Mouse (Mus musculus) splenic B cell, adult 2 months (primary cell): ENCODE data around the gene Ypel2.
A peak's percentile ranks its signal among the peaks of the same experiment; 100 is the strongest.

Source experiments
- DNase-seq: peaks from one replicate; pipeline ENCODE4 v3.0.0-alpha.2; 2011; ENCODE audit warnings: low read depth, low spot score
- H3K27me3 ChIP-seq: 2 replicates; pipeline ENCODE4 v1.6.1; 2012; ENCODE audit warnings: mild to moderate bottlenecking, low read length, moderate library complexity, mixed read lengths; ENCODE audit not compliant: control insufficient read depth, poor library complexity, insufficient read depth, severe bottlenecking
- H3K36me3 ChIP-seq: 2 replicates; pipeline ENCODE4 v1.6.1; 2012; ENCODE audit warnings: mild to moderate bottlenecking, low read length, moderate library complexity, mixed read lengths; ENCODE audit not compliant: control insufficient read depth, poor library complexity, insufficient read depth, severe bottlenecking

Gene Ypel2

DNA sequence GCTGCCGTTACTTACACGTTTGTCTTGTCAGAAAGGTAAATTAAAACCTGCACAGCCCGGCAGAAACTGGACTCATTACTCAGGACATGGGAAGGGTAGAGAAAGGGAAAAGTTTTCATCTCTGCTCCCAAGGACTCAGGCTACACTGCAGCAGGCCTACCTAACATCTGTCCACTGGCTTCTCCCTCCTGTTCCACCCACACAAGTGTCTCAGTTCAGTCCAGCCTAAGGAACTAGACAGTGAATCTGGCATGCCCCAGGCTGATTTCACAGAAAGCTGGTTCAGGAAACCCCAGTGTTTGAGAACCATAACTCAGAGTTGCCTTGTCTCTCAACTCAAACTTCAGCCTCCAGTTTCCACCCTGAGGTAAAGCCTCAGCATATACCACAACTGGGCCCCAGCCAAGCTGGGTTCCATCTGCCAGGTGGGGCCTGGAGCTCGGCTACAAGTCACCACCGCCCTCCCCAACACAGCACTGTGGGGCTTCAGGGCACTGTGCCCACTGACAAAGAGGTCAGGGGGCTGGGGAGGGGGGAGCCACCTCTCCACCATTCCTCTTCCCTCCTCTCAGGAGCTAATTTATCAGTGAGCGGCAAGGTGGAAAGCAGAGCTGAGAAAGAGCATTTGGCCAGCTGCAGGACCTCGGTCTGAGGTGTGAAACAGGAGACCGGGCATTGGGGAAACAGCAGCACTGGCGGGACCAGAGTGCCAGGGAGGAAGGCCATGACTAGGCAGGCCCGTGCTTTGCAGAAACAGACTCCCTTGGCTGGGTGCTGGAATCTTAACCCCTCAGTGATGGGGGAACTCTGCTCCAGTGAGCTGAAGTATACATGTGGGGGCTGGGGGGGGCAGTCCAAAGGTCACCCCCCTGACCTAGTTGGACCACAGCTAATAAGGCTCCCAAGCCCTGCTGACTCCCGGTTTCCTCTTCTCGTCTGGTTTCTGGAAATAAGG is 34.5 kb downstream of the Ypel2 start:
- DNase-seq, result peak; percentile 10

DNA sequence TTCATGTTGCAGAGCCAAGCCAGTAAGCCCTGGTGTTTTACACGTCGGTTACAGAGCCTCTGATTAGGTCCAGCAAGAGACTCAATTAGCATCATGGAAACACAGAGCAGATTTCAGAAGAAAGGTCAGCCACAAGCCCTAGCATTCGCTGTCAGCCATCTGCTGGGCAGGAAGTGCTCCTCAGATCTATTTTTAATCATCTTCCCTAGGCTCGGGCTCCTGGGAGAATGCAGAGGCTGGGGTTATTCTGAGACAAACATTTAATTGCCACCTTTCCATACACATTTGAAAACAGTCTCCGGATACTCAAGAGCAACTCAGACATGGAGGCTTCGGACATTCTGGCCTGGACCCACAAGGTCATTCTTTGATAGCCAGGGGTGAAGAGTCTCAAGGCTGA is 35.3 kb downstream of the Ypel2 start:
- no peaks in the 10 kb centered on the region for H3K27me3 ChIP-seq
- DNase-seq, result no peak

More for the DNA sequence above, 34.5 kb downstream of the Ypel2 start:
- Histone ChIP-seq H3K36me3 (no peaks in the 10 kb centered on the region), H3K27me3 (no peaks in the 10 kb centered on the region)

DNA sequence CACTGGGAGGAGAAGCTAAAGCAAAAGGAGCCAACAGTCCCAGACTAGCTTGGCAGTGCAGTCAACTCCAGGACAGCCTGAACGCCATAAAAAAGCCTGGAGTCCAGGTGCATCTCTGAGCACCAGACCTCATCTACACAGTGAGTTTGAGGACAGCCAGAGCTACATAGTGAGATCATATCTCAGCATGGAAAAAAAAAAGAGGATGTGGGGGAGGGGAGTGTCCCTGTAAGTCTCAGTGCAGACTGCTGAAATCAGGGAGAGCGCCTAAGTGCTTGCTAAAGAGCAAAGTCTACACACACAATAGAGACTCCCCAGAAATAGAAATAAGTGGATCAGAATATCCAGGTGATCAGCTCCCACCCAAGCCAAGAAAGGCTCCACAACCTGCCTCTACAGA is 37.1 kb downstream of the Ypel2 start:
- peak; percentile 27 for DNase-seq
- H3K27me3 ChIP-seq, result no peaks in the 10 kb centered on the region
- no peaks in the 10 kb centered on the region for H3K36me3 ChIP-seq

More for the DNA sequence above, 35.3 kb downstream of the Ypel2 start:
- no peaks in the 10 kb centered on the region for H3K36me3 ChIP-seq

DNA sequence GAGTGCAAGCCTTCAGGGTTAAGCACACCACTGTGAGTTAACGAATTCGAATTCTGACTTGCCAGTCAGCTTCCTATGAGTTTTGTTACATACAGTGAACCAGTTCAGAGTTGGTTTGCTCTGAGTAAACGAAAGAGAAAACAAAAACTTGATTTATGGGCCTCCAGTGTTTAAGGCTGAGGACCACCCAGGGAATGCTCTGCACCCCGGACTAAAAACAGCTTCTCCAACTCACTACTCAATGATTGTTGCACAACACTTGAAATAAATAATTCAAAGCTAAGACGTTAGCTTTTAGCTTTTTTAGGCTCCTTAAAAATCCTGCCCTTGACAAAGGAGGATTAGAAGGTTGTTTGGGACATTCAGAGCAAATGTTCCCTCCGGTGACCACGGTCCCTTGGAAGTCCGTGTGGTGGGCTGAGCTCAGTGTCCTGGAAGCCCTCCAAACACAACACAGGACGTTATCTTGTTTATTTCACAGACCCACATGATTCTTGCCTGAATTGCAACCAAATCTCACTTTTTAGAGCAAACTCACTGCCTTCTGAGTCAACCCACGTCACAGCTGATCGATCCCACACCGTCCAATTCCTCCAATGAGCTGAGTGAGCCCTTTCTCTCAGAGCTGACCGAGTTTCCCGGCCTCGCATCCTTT is 38.8 kb downstream of the Ypel2 start:
- Histone ChIP-seq H3K36me3 (no peaks in the 10 kb centered on the region), H3K27me3 (no peaks in the 10 kb centered on the region)
- DNase-seq, result no peak

DNA sequence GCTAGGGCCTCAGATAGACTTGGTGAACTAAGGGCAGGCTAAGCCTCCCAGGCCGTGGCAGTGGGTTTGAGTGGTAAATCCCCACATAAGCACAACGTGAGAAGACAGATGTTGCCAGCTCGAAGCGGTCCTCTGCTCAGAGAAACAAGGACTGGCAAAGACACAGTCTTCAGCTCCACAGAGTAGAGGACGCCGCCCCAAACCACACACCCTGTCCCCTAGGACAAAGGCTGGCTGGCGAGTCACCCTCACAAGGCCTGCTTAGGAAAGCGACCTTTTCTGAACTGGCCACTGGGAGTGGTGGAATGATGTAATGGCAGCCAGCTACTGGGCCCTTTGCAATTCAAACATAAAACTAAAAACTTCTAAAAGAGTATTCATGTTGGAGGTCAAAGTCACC is 40.4 kb downstream of the Ypel2 start:
- no peaks in the 10 kb centered on the region for H3K36me3 ChIP-seq
- H3K27me3 ChIP-seq, result no peaks in the 10 kb centered on the region
- DNase-seq, result no peak

DNA sequence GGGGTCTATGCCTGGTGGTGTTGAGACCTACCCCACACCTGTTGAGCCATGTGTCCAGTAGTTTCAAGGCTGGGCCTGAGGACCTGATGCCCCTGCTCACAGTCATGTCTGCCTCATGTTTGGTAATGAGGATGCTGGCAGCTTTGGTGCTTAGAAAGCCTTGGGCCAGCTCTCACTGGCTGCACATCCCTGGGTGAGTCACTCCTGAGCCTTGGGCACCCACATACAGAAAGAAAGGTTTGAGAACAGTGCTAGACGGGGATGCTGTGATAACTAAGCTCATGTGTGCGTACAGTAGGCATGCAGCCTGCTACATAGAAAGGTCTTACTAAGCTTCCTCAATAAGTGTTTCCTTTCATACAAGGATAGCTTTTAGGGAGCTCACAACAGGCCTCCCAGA is 40.8 kb downstream of the Ypel2 start:
- Histone ChIP-seq H3K27me3 (no peaks in the 10 kb centered on the region), H3K36me3 (no peaks in the 10 kb centered on the region)
- DNase-seq, result no peak

DNA sequence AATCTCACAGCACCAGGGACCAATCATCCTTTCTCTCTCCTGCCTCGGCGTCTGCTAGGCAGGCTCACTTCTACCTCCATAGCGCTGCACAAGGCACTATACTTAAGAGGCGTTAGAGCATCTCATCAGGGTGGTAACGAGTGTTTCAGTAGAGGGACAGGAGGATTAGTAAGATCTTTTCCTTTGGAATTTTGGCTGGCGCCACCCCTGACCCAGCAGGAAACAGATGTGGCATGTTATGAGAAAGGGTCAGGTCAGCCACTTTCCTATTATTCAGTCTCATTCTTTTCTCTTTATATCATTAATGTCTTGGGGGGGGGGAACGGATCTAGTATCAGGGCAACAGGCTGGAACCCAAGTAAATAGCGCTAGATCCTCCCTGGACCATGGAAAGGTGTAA is 41.8 kb downstream of the Ypel2 start:
- H3K36me3 ChIP-seq, result no peaks in the 10 kb centered on the region
- no peaks in the 10 kb centered on the region for H3K27me3 ChIP-seq
- DNase-seq, result no peak

DNA sequence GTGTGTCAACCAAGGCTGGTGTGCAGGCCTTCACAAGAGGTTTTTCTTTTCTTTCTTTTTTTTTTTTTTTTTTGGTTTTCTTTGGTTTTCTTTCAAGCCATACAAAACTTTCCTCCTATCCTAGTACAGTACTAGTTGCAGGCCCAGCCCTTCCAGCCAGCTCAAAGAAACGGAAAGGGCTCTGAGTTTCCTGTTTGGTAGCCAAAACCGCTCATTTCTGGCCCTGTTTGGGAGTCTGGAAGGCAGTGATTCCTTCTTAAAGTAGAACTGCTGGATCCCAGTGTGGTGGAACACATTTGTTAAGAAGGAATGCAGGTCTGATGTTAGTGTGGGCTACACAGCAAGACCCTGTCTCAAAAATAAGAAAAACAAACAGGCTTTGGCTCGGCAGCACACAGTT is 43.0 kb downstream of the Ypel2 start:
- H3K36me3 ChIP-seq, result no peaks in the 10 kb centered on the region
- no peaks in the 10 kb centered on the region for H3K27me3 ChIP-seq
- DNase-seq, result no peak

DNA sequence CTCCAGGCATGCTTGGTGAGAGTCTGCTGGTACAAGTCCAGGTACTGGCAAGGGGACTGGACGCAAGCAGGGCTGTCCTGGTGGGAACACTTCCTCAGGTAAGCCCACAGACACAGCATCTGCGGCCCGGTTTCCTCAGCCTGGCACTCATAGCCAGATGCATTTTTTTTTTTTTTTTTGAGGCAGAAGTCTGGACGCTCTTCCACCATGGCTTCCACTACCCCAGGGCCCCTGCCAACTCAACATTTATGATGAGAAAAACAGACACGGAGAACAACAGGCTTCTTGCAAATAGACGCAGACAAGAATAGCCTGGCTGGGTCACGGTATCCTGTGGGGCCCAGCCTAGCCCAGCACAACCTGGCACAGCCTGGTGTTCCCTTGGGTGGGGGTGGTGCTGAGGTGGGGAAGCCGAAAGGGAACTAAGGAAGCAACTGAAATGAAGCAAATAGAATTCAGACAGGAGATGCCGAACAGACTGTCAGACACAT is 43.5 kb downstream of the Ypel2 start:
- no peak for DNase-seq
- H3K27me3 ChIP-seq, result no peaks in the 10 kb centered on the region
- no peaks in the 10 kb centered on the region for H3K36me3 ChIP-seq

DNA sequence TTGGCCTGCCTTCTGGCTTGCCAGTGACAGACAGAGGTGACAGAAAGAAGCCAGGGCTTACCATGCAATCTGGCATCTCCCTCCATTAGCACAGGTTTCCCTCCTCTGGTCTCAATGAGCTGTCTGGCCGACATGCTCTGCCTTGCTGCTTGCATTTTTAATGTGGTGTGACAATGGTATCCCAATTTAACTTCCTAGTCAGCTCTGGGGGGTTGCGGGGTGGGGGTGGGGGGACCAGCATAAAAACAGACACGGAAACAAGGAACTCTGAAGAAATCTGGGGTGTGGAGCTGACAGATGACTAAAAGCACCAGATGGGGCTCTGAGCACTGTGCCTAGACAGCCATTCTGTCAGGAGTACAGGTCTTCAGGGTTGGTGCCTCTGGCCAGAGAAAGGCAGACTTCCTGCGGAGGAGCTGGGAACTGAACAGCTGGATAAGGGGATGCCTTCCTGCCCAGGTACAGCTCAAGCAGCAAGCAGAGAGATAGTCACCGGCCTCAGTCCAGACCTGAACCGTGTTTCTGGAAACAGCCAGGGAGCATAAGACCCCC is 46.8 kb downstream of the Ypel2 start:
- no peaks in the 10 kb centered on the region for H3K36me3 ChIP-seq
- no peak for DNase-seq

DNA sequence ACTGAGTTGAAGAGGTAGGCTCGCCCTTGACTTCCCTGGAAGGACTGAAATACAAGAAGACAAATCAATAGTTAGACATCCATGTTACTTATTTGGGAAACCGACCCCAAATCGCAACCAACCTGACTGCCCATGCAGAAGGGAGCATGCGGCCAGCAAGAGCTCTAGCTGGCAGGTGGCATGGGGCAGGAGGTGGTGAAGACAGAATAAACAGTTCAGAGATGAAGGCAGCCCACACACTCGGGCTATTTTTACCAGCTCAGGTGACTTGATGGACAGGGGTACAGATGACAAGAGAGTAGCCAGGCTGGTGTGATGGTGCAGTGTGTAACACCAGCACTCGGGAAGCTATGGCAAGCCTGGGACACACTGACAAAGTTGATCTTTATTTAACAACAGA is 47.6 kb downstream of the Ypel2 start:
- no peak for DNase-seq
- no peaks in the 10 kb centered on the region for H3K27me3 ChIP-seq
- no peaks in the 10 kb centered on the region for H3K36me3 ChIP-seq

More for the DNA sequence above, 46.8 kb downstream of the Ypel2 start:
- H3K27me3 ChIP-seq, result no peaks in the 10 kb centered on the region

DNA sequence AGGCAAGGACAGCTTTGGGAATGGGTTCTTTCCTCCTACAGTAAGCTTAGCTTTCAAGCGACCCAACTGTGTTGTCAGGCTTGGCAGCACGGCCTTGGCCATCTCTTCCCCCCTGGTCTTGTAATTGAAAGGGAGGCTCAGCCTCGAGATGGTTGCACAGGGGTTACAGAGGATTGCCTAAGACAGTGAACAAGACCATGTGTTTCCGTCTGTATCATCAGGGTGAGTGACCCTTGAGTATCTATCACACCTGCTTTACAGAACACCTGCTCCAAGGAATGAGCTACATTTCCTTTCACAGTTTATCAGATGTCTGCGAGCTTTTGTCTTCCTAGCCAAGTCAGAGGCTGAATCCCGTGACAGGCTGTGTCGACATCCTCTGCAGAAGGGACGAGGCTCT is 48.4 kb downstream of the Ypel2 start:
- DNase-seq, result no peak
- Histone ChIP-seq H3K36me3 (no peaks in the 10 kb centered on the region), H3K27me3 (no peaks in the 10 kb centered on the region)

DNA sequence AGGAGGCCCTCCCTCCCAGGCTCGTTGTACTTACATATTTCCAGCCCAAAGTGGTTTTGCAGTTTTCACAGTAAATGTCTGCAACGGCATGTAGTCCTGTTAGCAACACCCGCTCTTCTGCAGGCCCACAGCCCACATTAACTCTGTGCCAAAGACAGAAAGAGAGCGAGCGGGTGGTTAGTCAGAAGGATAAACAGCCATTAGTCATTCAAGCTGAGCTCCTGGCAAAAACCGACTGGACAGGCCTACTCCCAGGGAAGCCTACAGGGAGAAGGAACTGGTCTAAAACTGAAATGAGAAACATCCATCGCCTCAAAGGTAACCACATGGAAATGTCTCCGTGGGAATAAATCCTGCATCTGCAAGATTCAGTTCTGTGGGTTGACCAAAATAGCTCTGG is 49.0 kb downstream of the Ypel2 start:
- no peaks in the 10 kb centered on the region for H3K27me3 ChIP-seq
- no peaks in the 10 kb centered on the region for H3K36me3 ChIP-seq
- DNase-seq, result no peak

DNA sequence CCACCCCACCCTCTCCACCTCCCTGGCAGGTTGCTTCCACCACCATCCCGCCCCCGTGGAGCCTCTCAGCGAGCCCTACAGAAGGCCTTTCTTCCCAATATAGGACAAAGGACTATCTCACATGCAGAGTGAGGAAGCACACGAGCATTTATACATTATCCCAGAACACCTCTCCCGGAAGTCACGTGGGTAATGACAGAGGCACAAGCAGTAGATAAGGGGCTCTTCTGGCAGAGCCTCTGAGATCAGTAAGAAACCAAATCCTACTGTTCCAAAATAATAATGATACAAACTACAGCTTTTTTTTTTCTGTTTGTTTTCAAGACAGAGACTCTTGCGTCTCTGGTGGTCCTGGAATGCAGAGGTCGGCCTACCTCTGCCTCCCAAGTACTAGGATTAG is 51.6 kb downstream of the Ypel2 start:
- no peak for DNase-seq
- no peaks in the 10 kb centered on the region for H3K27me3 ChIP-seq
- H3K36me3 ChIP-seq, result no peaks in the 10 kb centered on the region

DNA sequence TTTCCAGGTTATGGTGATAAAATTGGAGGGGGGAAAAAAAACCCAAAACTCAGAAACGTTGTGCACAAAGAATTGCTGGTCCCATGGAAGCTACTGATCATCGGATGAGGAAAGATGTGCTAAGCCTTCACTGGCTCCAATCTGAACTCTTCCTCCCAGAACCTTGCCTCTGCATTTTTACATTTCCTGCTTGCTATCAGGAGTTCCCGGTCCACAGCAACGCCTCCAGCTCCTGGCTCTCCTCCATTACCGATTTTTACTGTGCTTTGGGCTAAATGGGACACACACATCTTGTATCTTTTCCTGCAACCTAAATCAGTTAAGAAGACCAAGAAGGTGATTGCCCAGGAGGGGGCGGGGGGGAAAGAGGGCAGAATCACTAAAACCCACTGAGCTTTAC is 54.0 kb downstream of the Ypel2 start:
- Histone ChIP-seq H3K27me3 (no peaks in the 10 kb centered on the region), H3K36me3 (no peaks in the 10 kb centered on the region)
- no peak for DNase-seq
